Mouse (Mus musculus) stomach, postnatal 0 days (tissue): ENCODE measurements around the gene Olfr1362.

Source experiments
- CTCF ChIP-seq: IDR thresholded peaks from 2 replicates; pipeline ENCODE4 v1.5.1; 2016; ENCODE audit warnings: antibody characterized with exemption, low read depth, mild to moderate bottlenecking, moderate library complexity
- EP300 ChIP-seq: optimal IDR thresholded peaks from 2 replicates; pipeline ENCODE3; 2016; ENCODE audit warnings: antibody characterized with exemption

DNA sequence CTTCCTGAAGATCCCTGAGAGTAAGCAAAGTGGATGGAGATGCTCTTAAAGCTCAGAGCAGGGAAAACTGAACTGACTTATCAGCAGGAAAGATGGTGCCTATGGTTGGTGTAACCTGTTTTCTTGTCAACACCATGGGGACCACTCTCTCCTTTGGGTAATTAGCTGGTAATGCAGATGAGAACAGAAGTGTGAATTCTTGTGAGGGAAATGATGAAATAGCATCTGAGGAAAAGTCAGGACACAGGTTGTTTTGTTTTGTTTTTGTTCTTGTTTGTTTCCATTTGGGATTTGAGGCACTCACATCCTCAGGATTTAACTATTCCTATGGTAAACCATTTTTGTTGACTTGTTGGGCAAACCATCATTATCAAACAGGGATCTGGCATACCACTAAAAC lies at the start of gene Olfr1362:
- no peak for TF ChIP-seq CTCF
- TF ChIP-seq EP300, result no peak
